Mouse (Mus musculus) thymus, postnatal 0 days (tissue): Measurements from ENCODE around the gene Zfp36. TPM values are rescaled to one million over a fixed set of nuclear protein-coding genes. Genes with fewer than 3 reads are reported as not detected.
A peak's percentile ranks its signal among the peaks of the same experiment; 100 is the strongest.

Source experiments
- DNase-seq: peaks from one replicate; pipeline ENCODE4 v3.0.0-alpha.2; 2015; ENCODE audit warnings: low spot score
- polyA plus RNA-seq: library from polyadenylated mRNA; unstranded; fragments of >200 nt; fragmentation: Nextera tagmentation; extraction: Ambion mirVana; gene quantifications from 2 replicates; pipeline ENCODE4 v1.2.1, GENCODE M21; 2015

The Zfp36 gene
- polyA plus RNA-seq, 1 experiment from 2014 or later: 70.6 TPM

DNA sequence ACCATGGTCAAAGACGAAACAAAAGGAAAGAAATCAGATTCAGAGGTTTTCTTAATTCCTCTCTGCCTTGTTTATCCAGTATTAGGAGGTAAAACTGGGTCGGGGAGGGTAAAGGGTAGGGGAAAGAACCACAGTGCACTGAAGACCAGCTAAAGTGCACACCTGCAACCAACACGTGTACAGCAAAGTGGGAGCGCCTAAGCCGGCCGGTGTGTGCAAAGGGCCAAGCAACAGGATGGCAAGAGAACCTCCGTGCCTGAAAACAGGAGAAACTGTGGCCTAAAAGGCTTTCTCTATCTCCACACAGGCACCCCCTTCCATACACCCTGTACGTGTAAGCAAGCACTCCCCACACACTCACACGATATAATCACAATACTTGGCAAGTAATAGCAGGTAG, 5.1 kb upstream of the Zfp36 start:
- peak; percentile 41 for DNase-seq

DNA sequence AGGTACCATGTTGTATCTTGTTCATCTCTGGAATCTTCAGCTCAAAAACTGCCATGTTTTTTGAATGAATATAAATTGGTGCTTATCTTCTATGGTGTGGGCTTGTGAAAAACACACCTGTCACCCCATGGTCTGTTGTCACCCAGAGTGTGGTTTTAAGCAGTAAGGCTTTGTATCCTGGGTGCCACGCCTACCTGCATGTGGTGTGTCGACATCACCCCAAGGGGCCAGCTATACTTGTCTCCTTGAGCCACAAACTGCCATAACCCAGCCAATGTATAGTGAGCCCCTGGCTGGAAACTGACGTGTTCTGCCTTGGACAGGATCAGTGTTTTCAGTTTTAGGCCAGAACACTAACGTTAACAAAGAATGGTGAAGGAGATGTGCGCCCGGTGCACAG, 4.1 kb upstream of the Zfp36 start:
- DNase-seq: peak; percentile 81

DNA sequence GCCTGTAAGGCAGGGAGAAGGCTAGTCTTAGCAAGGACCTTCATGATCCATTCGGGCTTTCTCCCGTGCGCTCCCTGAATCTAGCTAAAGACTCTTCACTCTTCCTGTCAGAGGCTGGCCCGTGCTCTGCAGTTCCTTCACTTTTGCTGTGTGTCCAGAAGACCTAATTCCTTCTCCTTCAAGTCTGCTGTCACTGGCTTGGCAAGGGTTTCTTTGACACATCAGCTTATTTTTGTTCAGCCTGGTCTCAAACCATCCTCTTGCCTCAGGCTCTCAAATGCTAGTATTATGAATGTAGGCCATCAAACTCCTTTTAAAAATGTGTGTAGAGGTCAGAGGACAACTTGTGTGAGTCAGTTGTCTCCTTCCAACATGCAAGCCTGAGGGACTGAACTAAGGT, 3.6 kb upstream of the Zfp36 start:
- no peak for DNase-seq

DNA sequence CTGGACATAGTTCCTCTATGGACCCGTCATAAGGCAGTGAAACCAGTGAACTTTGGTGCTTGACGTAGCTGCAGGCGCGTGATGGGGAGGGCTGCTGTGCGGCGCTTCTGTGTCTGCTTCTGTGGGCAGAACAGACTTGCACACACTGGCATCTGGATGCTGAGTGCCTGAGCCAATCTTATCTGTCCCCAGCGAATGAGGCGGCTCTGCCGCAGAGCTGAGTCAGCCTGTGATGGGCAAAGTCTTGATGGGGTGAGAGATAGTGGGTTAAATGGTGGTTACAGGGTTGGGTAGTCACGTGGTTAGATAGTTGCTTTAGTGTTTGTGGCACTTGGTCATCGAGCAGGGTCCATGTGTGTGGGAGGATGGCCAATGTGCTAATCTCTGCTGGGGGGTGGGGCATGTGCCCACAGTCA, 2.9 kb upstream of the Zfp36 start:
- peak; percentile 90 for DNase-seq

DNA sequence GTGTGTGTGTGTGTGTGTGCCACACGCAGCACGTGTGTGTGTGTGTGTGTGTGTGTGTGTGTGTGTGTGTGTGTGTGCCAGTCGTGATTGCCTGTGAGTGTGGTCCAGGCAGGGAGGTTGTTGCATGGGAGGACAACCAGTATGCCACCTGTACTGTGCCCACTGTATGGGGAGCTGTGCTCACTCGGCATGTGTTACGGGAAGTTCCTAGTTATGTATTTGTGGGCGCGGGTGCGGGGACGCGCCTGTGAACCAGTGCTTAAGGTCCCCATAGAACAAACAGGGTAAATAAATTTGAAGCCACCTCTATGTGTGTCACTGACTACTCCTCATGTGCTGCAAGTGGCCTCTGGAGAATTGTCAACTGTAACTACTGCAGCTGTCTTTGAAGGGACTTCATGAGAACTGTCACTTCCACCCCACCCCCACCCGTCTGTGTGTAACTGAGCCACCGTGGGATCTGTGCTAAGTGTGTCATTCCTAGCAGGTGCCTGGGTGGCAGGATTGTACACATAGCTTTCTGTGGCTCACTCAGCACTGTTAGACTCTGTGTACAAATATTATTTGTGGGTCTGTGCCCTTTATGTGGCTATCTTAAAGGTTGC, 2.4 kb upstream of the Zfp36 start:
- DNase-seq: peak; percentile 94

DNA sequence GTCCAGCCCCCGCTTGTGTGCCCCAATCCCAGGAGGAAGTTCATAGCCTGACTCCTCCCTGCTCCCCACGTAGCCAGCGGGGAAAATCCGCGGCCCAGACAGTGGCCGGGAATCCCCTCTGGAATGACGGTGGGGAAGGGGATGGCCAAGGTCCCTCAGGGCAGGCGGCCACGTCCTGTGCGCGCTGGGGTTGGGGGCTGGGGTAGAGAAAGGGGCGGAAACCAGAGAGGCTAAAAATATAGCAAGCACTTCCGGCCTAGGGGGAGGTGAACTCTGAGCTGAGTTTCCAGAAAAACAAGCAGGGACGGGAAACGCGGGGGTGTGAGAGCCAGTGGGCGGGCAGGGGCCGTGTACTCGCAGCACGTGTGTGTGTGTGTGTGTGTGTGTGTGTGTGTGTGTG, 1.9 kb upstream of the Zfp36 start:
- DNase-seq: peak; percentile 93

DNA sequence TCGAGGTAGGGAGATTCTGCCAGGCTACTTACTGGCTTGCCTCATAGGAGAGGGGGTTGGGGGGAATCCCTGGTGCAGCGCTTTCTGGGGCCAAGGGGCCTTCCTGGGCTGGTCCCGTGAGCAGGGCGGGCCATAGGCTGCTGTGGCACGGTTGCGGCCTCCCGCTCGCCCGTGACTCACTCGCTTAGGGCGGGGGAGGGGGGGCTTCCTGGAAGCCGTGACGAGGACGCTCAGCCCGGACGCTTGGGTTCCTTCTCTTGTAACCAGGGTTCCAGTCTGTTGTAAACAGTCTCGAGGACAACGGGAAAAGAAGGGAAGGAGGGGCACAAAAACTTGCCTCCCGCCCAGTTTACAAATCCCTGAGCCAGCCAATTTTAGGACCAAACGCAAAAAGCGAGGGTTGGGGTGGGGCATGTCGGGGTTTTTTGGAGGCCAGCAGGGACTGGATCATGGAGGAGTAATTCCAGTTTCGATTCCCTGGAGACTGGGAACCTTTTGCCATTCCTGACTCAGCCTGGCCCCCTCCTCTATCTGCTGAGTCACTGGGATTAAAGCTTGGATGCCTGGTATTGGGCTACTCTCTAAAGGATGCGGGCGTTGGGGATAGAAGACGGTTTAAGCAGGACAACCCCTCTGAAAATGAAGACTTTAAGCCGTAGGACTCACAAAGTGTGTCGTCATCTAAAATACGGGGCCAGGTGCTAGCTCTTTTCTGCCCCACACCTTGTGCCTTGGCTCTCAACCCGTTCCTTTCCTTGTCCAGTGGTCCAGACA, 1.2 kb upstream of the Zfp36 start:
- DNase-seq: peak; percentile 90

DNA sequence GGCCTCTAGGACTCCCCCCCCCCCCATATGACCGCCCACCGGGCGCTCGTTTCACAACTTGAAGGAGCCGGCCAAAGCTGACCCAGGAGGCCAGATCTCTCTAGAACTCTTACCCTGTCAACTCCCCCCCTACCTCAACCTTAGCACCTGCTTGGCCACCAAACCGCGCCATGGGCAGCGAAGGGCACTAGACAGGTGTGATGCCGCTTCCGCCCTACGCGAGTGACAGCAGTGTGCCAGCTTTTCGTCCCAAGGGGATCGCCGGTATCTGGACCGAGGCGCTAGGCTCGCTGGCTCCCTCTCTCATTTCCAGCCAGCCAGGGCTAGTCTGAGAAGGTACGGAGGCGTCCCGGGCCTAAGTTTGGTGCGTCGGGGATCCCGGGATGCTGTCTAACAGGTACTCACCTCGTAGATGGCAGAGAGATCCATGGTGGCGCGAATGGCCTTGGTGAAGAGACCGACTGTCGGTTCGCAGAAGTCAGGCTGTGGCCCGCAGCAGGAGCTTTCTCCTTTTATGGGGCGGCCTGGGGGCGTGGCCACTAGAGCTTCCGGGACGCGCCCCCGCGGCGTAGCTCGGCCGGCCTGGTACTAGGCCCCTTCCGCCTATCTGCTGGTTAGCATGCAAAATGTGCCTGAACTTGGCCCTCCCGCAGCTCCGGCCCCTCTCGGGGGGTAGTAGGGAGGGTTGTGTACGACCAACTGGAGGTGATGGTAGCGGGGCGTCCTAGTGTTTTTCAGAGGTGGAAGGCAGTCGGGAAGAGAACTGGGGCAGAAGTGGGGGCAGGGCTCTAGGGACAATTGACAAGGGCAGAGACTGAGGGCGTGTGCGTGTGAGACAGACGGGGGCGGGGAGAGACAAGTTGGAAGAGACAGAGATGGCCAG, 1.0 kb downstream of the Zfp36 start:
- peak; percentile 96 for DNase-seq

DNA sequence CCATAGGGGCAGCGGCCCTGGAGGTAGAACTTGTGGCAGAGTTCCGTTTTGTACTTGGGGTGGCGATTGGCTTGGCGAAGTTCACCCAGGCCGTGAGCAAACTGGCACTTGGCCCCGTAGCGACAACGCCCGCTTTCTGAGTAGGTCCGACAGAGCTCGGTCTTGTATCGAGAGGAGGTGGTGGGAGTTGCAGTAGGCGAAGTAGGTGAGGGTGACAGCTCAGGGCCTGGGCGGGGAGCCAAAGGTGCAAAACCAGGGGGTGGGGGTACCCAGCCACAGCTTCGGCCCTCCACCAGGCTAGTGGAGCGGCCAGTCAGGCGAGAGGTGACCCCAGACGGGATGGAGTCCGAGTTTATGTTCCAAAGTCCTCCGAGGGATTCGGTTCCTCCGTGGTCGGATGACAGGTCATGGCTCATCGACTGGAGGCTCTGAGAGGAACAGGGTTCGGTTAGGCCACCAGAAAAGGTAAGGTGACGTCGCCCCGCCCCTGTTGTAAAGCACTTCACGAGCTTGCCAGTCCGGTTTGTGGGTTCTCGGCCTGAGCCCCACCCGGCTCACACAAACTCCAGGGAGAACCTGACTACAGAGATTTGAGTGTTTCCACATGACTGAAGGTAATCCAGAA, 1.9 kb downstream of the Zfp36 start:
- peak; percentile 26 for DNase-seq

DNA sequence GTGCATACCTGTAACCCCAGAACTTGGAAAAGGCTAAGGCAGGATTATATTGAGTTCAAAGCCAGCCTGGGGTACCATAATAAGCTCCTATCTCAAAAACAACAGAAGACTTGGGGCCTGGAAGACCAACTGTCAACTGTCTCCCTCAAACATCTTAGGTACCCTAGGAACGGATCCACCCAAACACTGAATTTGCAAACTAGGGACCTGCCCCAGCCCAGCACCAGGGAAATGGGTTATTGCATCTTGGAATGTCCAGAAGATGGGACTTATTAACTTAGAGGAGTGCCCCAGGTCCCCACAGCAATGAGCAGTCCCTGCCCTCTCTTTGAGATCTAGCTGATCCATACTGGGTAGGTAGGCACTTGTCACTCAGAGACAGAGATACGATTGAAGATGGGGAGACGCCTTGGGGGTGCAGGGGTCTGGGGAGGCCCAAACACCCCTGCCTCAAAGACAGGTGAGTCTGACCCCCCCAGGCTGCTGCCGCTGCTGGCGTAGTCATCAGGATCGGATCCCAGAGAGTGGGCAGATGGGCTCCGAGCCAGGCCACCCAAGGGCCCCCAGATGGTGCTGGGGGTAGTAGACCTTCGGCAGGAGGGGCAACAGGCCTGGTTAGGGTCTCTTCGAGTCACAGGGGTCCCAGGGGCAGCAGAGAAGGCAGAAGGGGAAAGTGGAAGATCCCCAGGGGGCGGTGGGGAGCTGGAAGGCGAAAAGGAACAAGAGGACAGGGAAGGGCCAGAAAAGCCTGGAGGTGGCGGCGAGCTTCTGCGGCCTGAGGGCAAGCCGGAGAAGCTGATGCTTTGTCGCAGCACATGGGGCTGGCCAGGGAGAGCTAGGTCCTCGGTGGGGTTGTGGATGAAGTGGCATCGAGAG, 2.6 kb downstream of the Zfp36 start:
- DNase-seq: no peak

DNA sequence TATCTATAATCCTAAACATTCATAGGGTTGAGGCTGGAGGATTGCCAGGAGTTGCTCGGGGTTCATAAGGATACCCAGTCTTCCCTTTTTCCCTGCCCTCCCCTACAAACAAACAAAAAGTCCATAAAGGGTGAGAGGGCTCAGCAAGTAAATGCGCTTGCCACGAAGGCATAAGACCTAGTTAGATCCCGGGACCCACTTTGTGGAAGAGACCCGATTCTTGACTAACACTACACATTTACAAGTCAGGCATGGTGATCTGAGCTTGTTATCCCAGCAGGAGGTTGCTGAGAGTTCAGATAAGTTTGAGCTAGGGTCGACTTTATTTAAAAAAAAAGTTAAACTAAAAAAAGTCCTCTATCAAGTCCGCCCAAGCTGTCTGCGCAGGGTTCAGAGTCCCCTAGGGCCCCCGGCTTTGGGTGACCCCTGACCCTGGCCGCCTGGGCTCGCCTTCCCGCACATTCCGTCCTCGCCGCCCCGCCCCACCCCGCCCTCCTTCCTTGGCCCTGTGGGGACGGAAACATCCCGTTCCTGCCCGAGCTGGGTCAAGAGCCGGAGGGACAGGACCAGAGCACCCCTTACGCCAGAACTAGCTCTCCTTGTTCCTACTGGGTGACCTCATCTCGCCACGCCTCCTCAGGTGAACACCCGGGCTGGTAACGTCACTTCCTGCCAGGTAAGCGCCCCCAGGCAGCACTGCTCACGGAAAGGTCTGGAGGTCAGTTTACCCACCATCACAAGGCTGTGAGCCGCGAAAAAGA, 3.9 kb downstream of the Zfp36 start:
- DNase-seq: peak; percentile 45

DNA sequence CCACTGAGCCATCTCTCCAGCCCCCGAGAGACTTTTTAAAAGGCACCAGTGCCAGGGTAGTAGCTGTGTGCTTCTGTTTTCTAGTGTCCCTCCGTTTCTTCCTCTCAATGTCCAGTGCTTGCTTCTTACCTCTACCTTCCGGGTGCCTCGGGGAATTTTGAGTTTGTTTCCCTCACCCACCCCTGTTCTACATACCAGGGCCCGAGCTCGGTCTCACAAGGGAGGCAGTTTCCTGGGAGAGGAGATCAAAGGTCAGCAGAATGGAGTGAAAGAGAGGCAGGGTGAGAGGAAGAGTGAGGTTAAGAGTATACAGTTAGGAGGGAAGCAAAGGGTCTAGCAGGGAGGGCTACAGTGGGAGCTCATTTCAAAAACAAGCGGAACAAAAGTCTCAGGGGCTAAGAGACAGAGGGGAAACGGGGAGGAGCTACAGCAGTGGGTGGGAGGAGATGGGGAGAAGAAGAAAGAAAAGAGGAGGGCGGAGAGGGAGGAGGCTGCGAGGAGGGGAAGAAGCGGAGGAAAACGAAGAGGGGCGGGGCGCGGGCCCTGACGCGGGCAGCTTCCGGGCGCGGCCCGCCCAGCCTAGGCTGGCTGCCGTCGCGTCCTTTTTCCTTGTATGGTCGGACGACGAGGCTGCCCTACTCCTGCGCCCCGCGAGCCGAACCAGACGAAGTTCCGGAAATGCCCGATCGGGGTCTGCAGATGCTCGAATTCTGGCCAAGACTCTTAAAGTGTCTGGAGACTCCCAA, 4.7 kb downstream of the Zfp36 start:
- peak; percentile 94 for DNase-seq

DNA sequence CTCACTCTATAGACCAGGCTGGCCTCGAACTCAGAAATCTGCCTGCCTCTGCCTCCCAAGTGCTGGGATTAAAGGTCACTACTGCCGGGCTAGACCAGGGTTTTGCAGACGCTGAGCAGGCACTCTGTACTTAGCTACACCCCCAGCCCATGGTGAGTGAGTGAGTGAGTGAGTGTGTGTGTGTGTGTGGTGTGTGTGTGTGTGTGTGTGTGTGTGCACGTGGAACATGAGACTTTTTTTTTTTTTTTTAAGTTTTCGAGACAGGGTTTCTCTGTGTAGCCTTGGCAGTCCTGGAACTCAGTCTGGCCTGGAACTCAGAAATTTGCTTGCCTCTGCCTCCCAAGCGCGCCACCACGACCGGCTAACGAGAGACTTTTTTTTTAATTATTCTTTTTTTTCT, 5.4 kb downstream of the Zfp36 start:
- no peak for DNase-seq

DNA sequence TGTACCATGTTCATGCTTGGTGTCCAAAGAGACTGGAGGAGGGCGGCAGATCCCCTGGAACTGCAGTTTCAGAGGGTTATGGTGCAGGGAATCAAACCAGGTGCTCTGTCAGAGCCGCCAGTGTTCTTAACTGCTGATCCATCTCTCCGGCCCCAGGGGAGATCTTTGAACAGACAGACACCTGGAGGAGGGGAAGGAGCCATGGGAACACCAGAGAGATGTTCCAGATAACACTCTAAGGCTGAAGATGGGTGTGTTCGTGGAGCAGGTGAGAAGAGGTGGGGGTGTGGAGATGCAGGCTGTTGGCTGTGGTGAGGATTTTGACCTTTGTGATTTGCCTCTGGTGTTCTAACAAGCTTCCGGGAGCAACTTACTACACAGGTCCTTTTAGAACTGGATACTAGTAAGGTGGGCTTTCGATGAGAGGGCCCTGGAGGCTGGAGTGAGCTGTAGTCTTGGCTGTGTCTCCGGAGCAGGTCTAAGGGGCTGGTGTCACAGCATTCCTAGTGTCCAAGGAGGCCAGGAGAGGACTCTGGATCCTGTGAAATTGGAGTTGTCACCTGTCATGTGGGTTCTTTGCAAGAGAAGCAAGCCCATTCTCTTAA, 6.1 kb downstream of the Zfp36 start:
- no peak for DNase-seq

DNA sequence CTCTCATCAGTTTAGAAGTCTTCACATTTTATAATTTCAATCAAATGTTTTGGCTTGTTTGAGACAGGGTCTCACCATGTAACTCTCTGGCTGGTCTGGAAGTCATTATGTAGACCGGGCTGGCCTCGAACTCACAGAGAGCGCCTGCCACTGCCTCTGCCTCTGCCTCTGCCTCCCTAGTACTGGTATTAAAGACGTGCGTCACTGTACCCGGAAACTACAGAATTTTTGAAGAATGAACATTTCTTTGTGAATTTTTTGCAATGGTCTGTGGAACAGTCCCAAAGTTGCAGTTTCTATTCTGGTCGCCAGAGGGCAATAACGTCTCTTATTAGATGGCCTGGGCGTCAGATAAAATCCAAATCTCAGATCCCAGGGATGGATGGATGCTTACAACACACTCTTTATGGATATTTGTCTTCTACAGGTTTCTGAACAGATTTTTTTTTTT, 6.9 kb downstream of the Zfp36 start:
- peak; percentile 85 for DNase-seq

DNA sequence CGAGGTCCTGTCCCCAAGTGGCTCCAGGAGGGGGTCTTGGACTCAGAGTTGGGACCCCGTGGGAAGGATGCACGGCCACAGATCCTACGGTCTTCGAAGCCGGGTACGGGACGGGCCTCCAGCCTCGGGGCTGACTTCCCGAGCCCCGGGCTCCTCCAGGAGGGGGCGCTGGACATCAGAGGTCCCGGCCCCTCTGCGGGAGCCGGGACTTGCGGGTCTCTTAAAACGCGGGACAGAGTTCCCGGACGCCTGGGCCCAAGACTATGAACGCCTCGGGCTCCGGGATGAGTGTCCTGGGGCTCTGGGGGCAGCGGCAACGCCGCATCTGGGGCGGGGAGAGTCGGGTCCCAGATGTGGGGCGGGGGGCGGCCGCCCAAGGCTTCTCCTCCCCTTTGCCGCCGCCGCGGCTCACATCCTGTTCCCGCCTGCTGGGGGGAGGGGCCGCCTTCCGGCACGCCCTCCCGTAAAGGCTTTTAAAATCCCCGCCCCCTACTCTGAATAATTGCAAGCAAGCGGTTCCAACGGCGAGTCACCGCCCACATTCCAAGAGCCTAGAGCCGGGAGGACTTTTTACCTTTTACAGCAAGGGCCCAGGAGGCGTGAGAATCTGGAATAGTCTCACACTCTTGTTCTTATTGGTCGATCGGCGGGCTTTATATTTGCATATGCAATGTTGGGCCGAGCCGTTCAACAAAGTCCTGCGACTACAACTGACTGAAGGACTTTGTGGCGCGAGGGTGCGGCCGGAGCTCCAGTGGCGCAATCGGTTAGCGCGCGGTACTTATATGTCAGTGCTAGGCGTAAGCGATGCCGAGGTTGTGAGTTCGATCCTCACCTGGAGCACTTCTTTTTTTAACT, 7.6 kb downstream of the Zfp36 start, which contains the start of gene Plekhg2:
Plekhg2 (minus strand) TSS at position 349 of the 858 bp plus-strand sequence.
- DNase-seq: peak; percentile 99

DNA sequence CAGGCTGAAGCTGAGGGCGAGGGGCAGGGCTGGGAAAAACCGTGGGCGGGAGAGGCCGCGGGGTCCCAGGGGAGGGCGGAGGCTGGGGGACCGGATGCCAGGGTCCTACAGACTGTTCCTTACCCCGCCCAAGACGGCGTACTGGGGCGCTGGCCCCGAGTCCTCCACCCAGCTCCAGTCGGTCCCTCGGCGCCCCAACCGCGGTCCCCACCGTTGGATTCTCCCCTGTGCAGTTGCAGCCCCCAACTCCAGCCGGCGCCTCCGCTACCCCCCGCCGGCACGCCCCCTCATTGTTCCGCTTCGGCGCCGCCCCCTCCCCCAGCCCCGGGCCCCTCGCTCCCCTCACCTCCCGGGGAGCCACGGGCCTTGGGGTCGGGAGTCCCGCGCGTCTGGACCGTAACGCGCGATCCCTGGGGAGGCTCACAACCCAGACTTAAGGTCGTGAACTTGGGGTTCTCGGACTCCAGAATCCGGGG, 8.5 kb downstream of the Zfp36 start:
- DNase-seq: peak; percentile 63
